Mouse (Mus musculus) granulocyte monocyte progenitor cell, adult 5-6 weeks (primary cell): ENCODE data around the gene Pawr. TPM values are rescaled to one million over a fixed set of nuclear protein-coding genes. Genes with fewer than 3 reads are reported as not detected.
A peak's percentile ranks its signal among the peaks of the same experiment; 100 is the strongest.

Experiments used
- ATAC-seq: replicated peaks from 2 replicates; pipeline ENCODE4 v1.8.0; 2016; ENCODE audit warnings: mild to moderate bottlenecking, moderate TSS enrichment, inconsistent platforms; ENCODE audit not compliant: poor library complexity, severe bottlenecking
- total RNA-seq, 2 experiments: library from RNA; stranded (forward) in 1 of 2; stranded (reverse) in 1 of 2; fragments of 200-712, 200-1000 nt in 1 of 2; fragments of >200 nt in 1 of 2; fragmentation: Nextera tagmentation in 1 of 2; gene quantifications; 2 replicates each; pipeline ENCODE4 v1.2.3; 2014 to 2017

Gene Pawr
- total RNA-seq, 2 experiments from 2014 or later, result not detected

- no peak for ATAC-seq
These were observed 21.0 kb downstream of the Pawr start for GRCm38 (mm10) chr10:108352944-108353343.

- ATAC-seq, result no peak
These were observed 22.9 kb downstream of the Pawr start for GRCm38 (mm10) chr10:108354726-108355391.

- no peak for ATAC-seq
These were observed 23.5 kb downstream of the Pawr start for GRCm38 (mm10) chr10:108355392-108355775.

GRCm38 (mm10) chr10:108356601-108357187 is 24.8 kb downstream of the Pawr start:
- no peak for ATAC-seq

- ATAC-seq, result peak; percentile 99
These were observed 28.1 kb downstream of the Pawr start for GRCm38 (mm10) chr10:108359974-108360373.

- ATAC-seq, result no peak
These were observed 28.9 kb downstream of the Pawr start for GRCm38 (mm10) chr10:108360801-108361200.

GRCm38 (mm10) chr10:108361419-108362155 is 29.7 kb downstream of the Pawr start:
- no peak for ATAC-seq

GRCm38 (mm10) chr10:108363932-108364331 is 32.0 kb downstream of the Pawr start:
- no peak for ATAC-seq

DNA sequence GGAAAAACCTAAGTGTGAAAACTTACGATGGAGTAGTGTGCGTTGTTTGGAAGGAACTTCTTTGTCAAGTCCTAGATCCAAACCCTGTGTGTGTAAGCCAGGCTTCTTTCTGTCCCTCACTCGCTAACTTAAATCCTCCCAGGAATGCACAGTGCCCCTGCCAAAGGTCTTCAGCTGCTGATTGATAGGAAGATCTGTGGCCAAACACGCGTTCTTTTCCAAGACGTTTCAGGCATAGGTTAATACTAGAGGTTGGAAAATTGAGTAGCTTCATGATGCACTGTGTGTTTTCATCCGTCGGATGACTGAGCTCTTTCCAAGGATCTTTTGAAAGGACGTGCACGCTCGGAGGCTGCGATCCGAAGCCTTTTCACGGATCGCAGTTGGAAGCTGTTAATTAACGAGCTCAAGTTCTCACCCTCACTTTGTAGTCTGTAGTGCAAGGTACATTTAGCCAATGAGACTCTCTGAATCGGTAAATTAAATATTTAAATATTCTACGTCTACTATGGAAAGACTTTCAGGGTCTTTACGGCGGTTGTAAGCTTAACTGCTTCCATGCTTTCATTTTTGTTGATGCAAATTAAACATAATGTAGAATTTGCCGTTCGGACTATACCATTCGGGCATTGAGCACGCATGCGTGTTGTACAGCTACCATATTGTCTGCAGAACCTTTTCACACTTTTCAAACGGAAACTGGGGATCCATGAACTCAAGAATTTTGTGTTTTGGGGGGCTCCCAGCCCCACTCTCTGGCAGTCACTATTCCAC is 33.2 kb downstream of the Pawr start:
- no peak for ATAC-seq

- no peak for ATAC-seq
These were observed 34.3 kb downstream of the Pawr start for GRCm38 (mm10) chr10:108366251-108366650.

GRCm38 (mm10) chr10:108368358-108368757 is 36.4 kb downstream of the Pawr start:
- ATAC-seq, result no peak

GRCm38 (mm10) chr10:108372258-108372657 is 40.3 kb downstream of the Pawr start:
- ATAC-seq, result no peak

DNA sequence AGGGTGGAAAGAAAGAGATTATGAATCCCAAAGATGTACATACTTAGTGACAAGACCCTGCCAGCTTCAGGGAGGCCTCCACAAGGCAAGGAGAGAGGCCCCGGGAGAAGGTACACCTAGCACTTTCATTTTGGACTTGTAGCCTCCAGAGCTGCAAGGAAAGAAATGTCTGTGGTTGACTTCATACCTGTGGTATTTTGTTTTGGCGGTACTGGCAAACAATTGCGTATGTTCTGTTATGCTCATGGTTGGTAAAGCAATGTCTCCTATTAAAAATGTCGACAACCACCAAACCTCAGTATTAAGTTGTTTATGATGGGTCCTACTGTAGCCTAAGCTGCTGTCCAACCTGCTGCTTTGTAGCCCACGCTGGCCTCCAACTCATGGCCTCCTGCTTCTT is 40.9 kb downstream of the Pawr start:
- no peak for ATAC-seq

DNA sequence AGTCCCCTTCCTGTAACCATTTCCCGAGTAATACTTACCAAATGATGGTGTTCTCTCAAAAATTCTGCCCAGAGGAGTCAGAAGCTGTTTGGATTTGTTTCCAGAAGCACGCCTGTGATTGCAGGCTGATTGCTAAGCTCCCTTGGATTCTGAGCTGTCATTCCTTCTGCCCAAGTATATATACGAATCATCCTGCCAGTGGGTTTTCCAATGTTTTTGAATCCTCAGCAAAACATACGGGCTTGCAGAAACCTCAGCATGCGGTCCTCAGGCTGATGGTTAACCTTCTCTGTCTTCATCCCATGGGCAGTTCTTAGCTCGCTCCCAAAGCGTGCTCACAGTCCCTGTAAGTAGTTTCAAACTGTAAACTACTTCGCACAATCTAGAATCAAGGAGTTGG is 43.9 kb downstream of the Pawr start:
- no peak for ATAC-seq

- ATAC-seq, result no peak
These were observed 44.4 kb downstream of the Pawr start for GRCm38 (mm10) chr10:108376366-108376765.

DNA sequence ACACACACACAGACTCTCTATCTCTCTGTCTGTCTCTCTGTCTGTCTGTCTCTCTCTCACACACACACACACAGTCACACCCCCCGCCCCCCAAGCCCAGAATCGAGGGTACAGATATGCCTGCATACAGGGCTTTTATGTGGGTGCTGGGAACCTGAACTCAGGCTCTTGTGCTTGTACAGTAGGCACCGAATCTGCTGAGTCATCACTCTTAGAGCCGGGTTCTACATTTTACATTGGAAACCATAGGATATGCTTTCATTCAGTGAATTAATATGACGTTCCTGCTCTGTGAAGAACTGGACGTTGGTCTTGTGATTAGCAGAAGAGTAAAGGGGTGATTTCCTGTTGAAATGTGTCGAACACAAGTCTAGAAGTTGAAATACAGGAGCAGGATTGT is 45.4 kb downstream of the Pawr start:
- ATAC-seq, result no peak

- ATAC-seq, result no peak
These were observed 46.1 kb downstream of the Pawr start for GRCm38 (mm10) chr10:108378062-108378461.

GRCm38 (mm10) chr10:108378479-108378878 is 46.6 kb downstream of the Pawr start:
- ATAC-seq, result no peak

- no peak for ATAC-seq
These were observed 48.8 kb downstream of the Pawr start for GRCm38 (mm10) chr10:108380715-108381114.

- no peak for ATAC-seq
These were observed 52.3 kb downstream of the Pawr start for GRCm38 (mm10) chr10:108384153-108384769.
